Mouse (Mus musculus): ENCODE measurements at regions not wholly inside any gene's neighbourhood (a gene's known extent, or its start where the extent isn't known, plus 50 kb on each side); places are given as distances from the start of the nearest gene placed in this dataset.

DNA sequence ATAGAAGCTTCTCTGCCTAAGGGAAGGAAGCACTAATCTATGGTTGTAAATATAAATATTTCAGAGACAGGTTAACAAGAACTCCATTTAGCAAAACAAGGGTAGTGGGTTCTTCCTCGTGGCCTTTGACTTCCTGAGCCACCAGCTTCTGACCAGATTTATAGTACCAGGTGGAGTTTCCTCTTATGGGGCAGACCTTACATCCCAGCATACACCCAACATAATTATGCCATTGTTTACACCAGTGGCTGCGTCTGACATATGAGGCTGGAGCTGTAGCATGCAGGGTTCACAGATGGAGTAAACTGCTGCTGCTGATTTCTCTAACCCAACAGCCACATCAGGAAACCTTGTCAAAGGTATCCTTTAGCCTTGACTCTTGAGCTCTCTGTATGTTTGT, 75.5 kb downstream of the Trib2 start:
- no peak for DNase-seq (ENCODE audit: low spot score in 2 of 2)

DNA sequence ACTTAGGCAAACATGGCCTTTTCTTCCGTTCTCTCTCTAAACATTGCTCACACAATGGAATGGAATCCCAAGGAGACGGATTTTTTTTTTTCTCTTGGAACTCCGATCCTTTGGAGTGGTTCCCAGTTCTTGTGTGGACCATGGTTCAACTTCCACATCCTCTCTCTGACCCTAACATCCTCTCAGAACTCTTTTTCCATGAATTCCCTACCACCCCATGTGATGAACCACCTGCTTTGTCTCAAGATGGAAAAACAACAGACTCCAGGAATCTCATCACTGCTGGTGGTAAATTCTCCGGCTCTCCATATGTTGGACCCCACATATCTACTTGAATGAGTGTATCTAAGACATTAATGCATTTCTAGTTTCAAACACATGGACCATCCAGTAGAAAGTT, 77.7 kb downstream of the Trib2 start:
- DNase-seq (ENCODE audit: low spot score in 2 of 2): no peak

GRCm38 (mm10) chr12:15731261-15731660, 85.5 kb downstream of the Trib2 start:
- DNase-seq (ENCODE audit: low spot score in 2 of 2): peak; percentile 23 to 49

DNA sequence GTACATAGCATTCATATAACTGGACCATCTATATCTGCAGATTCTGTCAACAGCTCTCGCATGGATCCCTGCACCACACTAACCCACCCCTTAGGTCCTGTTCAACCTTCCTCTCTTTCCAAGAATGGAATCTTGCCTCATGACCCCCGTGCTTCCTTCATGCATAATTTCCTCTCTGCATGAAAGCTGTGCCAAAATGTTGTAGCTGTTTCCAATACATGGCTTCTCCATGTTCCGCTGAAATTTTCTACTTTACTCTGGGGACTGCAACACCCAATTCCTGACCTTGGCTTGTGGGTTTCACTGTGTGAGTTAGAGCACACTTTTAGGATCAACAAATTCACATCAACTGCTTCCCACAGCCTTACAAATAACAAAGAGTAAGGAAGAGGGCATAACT, 87.0 kb downstream of the Trib2 start:
- no peak for DNase-seq (ENCODE audit: low spot score in 2 of 2)

GRCm38 (mm10) chr12:15723529-15723928, 93.2 kb downstream of the Trib2 start:
- DNase-seq (ENCODE audit: low spot score in 2 of 2): no peak

- DNase-seq (ENCODE audit: low spot score in 2 of 2): no peak
Measured at GRCm38 (mm10) chr12:15722161-15722560, 94.6 kb downstream of the Trib2 start.

DNA sequence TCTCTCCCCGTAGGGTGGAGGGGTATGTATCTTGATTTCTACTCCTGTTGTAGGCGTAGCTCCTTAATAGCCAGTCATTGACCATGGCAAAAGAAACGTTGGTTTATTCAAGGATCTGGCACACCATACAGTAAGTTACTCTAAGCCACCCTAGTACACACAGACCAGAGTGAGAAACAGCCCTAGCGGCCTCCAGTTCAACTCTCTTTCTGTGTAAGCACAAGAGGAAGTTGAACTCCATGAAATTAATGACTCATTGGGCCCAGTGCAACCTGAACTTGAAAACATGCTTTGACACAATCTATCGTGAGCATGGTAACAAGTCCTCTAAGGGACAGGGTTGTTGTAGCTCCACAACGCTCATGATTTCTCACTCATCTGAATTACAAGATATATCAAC, 96.6 kb downstream of the Trib2 start:
- DNase-seq (ENCODE audit: low spot score in 2 of 2): no peak

DNA sequence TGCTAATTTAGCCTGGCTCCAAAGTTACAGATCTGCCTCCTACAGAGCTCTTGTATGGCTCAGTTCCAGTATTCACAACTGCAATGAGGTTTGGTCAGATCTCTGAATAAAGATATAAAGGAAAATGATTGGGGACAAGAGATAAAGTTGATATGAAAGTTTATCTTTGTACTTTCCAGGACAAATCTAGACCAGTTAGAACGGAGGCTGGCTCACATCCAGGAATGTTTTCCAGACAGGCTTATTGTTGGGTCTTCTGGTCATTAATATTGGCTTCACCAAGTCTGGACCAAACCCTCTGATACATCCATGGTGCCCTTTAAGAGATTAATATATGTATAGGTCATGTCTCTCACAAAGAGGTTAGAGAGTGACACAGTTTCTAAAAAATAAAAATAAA, 97.9 kb downstream of the Trib2 start:
- no peak for DNase-seq (ENCODE audit: low spot score in 2 of 2)

DNA sequence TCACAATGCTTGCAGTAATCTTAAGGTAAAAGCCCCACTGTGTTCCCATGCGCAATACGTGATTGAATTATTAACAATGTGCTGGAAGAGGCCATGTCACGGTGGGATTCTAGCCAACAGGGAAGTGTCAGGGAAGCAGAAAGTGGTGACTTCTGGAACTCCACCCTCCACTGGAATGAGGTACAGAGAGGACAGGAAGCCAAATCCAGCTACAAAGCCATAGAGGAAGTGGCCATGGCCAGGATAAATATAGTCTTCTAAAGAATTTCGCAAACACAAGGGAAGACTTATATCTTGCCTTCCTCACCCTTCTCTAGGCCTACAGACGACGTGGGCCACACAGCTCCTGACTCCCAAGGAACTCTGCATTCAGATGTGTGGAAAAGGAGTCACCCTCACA, 98.7 kb downstream of the Trib2 start:
- DNase-seq (ENCODE audit: low spot score in 2 of 2): no peak

DNA sequence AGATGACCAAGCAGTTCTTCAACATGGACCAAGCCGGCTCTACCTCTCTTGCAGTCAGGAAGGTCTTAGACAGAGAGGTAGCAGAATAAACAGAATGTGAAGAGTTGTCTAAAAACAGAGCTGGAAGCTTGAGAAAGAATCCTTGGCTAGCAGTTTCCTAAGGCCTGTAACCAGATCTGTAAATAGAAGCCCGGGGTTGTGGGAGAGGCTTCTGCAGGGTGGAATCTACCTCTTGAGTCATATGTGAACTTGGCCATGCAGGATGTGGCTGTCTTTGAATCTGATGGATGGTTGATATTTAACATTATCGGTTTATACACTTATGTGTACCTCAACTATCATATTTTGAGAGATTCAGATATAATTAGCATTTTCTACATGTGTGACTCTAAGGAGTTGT, 99.4 kb downstream of the Trib2 start:
- DNase-seq (ENCODE audit: low spot score in 2 of 2): no peak

DNA sequence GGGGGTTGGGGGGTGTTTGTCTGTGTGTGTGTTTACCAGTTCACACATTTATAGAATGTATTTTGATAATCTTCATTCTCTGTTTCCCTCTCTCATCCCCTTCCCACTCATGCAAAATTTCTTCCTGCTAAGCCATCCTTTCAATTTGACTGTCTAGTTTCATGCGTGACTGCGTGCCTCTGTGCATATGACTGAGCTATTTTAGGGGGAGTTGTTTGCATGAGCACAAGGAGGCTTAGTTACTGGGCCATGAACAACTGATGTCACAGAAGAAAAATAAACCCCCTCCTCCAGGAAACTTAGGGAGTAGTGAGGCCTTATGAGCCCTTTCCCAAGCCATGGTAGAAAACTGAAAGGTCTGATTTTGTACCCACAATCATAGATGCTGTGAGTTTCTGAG, 103.1 kb downstream of the Trib2 start:
- no peak for DNase-seq (ENCODE audit: low spot score in 2 of 2)

GRCm38 (mm10) chr12:15707570-15708095, 109.1 kb downstream of the Trib2 start:
- no peak for DNase-seq (ENCODE audit: low spot score in 2 of 2)

GRCm38 (mm10) chr12:15704412-15704811, 112.3 kb downstream of the Trib2 start:
- no peak for DNase-seq (ENCODE audit: low spot score in 2 of 2)

DNA sequence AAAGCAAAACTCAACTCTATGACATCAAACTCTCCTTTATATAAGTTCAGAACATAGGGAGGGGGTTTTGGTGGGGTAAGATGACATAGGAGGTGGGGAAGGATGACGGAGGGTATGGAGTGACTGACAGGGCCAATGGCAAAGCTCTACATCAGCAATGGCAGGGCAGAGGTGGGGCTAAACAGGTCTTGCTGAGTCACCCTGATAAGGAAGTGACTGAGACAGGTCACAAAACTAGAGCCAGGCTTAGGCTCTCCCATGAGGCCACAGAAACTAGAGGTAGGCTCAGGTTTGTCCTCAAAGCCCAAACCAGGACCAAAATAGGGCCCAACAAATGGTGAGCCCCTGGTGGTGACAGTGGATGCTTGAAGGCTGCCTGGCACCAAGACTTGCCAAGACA, 114.6 kb downstream of the Trib2 start:
- no peak for DNase-seq (ENCODE audit: low spot score in 2 of 2)

DNA sequence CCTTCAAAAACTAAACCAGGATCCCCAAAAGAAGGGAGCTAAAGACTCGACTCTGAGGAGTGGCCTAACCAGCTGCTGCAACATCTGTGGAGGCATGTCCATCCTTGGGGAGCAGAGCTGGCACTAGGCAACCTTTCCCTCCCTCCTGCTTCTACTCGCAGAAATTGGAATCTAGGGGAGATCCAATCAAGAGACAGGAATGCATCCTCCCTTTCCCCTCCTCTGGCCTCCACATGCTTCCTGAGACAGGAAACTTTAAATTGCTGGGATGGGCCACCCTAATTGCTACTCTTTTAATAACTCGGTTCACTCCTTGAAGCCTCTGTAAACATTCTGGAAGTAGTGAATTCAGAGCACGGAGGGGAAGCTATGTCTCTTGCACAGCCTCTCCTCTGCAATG, 117.9 kb downstream of the Trib2 start:
- DNase-seq (ENCODE audit: low spot score in 2 of 2): no peak

DNA sequence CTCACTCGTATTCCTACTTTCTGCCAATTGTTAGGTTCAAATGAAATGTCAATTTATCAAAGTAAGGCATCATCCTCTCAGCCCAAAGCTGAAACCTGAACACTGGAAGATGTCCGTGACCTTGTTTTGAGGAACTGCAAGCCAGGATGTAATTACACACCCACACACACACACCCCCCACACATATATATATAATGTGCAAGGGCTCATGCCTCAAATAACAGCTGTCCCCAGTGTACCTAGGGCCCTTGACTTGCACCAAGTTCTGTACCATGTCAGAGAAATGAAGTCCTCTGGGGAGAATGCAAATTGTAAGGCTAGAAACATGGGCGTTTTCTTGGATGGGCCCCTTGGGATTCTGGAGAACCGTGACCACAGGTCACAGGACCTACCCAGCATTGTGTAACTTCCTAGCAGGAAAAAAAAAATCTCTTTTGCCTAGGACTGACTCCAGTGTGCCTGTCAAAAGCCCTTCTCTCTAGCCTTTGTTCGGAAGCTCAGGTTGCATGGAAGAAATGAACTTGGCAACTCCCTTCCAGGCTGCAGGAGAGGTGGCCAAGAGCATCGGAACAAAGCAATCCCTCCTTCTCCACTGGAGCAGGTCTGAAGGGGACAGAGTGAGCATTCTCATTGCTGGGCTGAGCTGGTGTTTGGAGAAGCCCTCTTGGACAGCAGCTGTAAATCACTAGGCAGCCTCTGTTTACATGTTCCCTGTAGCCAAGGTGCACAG, 118.5 kb downstream of the Trib2 start:
- no peak for DNase-seq (ENCODE audit: low spot score in 2 of 2)

DNA sequence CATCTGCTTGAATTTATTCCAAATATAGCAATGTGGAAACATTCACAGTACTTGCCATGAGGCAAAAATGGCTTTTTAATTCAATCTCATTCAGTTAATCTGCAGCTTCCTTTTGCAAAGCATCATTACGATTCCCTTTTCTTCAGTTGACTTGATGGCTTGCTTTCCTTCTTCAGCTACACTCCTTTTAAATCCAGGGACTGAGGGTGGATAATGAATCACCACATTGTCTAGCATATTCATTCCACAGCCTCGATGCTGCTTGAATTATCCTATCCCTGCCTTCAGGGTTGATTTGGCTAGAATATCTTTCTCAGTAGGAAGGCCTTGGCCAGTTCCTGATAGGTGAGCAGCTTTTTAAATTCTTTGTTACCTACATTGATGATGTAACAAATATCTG, 128.4 kb downstream of the Trib2 start:
- no peak for DNase-seq (ENCODE audit: low spot score in 2 of 2)

DNA sequence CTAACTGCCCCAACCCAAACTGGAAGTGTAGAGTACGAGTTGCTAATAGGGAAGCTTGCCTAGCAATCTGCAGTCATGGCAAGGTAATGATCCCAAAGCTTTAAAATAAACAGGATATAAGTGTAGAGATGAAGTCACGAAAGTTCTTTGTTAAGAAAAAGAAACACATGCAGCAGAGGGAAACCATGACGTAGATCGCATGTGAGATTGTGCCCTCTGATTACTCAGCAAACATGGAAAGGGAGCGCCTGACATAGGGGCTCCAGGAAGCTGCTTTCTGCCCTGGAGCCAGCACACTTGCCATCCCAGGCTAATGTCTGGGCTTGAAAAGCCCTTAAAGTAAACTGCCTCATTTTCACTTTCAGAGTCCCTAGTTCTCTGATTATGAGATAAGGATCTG, 132.4 kb downstream of the Trib2 start:
- DNase-seq (ENCODE audit: low spot score in 2 of 2): no peak

DNA sequence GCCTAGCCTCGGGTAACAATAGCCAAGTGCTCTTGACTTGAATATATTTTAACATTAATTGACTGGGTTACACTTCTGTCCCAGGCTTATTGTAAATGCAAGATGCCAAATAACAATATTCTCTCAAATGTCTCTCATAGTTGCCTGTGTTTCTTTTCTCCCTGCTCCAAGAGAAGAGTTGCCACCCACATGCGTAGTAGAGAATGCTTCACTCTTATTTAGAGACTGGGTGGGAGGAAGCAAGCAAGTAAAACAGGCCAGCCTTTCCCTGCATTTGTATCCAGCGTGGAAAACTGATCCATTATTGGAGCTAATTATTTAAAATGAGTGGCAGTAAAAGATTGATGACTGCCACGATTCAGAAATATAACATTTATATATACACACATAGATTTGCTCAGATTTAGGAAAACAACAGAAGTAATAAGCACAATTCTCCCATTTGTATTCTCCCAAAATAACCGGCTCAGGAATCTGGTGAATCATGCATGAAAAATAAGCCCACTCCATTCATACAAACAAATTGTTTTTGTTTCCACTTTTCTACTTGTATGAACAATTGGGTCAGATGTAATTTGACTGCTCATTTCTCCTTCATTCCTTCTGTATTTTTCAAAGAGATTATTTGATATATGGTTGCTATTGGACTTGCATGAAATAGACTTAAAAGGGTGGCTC, 134.9 kb downstream of the Trib2 start:
- DNase-seq (ENCODE audit: low spot score in 2 of 2): no peak

GRCm38 (mm10) chr12:15676127-15676526, 140.6 kb downstream of the Trib2 start:
- DNase-seq (ENCODE audit: low spot score in 2 of 2): no peak

GRCm38 (mm10) chr12:15659755-15660154, 157.0 kb downstream of the Trib2 start:
- no peak for DNase-seq (ENCODE audit: low spot score in 2 of 2)

DNA sequence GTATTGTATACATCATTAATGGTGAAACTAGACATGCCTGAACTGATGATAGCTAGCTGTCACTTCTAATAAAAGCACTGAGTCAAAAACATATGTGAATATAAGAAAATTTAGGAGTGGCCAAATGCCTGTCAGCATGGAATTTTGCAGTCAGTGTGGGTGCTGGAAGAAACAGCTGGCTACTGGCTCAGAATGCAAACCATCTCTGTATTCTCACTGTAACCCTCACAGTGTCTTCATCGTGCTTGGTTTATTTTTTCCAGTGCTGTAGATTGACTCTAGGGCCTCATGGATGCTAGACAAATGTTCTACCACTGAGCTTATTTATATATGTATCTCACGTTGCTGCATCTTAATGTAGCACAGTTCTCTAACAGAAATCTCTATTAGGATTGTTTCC, 157.4 kb downstream of the Trib2 start:
- no peak for DNase-seq (ENCODE audit: low spot score in 2 of 2)

DNA sequence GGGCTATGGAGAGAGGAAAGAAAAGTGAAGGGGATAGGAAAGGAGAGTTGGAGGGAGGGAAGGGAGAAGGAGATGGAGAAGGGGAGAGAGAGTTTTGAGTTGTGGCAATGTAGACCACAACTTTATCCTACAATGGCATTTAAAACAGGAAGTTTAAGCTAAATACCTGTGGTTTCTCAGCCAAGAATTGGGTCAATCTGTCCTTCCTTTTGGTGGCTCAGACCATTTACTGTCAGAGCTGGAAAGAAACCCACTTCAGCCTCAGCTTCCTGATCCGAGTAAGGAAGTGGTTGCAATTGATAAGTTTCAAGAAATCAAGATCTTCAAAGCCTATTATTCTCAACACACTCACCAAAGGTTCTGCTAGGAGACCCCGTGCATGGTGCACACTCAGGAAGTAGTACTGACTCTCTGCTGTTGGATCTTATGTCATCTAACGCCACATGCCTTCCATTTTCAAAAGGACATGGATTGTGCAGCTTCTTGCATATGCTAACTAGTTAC, 158.9 kb downstream of the Trib2 start:
- DNase-seq (ENCODE audit: low spot score in 2 of 2): no peak
